Mouse (Mus musculus) adrenal gland, adult 2 months (tissue): ENCODE results near the gene Rtn4rl1. TPM values are rescaled to one million over a fixed set of nuclear protein-coding genes. Genes with fewer than 3 reads are reported as not detected.
A peak's percentile ranks its signal among the peaks of the same experiment; 100 is the strongest.
"Not testable (repeated sequence)": the region's sequence is repeated elsewhere in the genome, so short reads cannot be mapped to it uniquely, and the experiment has no call there.

Source experiments
- DNase-seq: peaks from one replicate; pipeline ENCODE4 v3.0.0; 2021
- polyA plus RNA-seq: library from polyadenylated mRNA; depleted of rRNA; stranded (reverse); fragments of >200 nt; gene quantifications from 2 replicates; pipeline ENCODE4 v1.2.3, GENCODE M21; 2012
- total RNA-seq, 2 experiments: library from RNA; stranded (reverse); gene quantifications; 2 replicates each; pipeline ENCODE4 v1.2.3; 2021

Gene Rtn4rl1
- total and polyA plus RNA-seq, 3 experiments: 29.2 to 58.9 (median 48.1) TPM

GRCm38 (mm10) chr11:75275035-75275434 is 81.5 kb downstream of the Rtn4rl1 start:
- no peak for DNase-seq

GRCm38 (mm10) chr11:75278115-75278514 is 84.5 kb downstream of the Rtn4rl1 start:
- DNase-seq: no peak

- DNase-seq: no peak
Observed at GRCm38 (mm10) chr11:75279013-75279341, 85.4 kb downstream of the Rtn4rl1 start.

GRCm38 (mm10) chr11:75279342-75280065 is 85.9 kb downstream of the Rtn4rl1 start:
- peak; percentile 41 for DNase-seq

GRCm38 (mm10) chr11:75280066-75280410 is 86.5 kb downstream of the Rtn4rl1 start:
- DNase-seq: no peak

- no peak for DNase-seq
Observed at GRCm38 (mm10) chr11:75280435-75281001, 86.9 kb downstream of the Rtn4rl1 start.

GRCm38 (mm10) chr11:75281380-75282256 is 88.0 kb downstream of the Rtn4rl1 start:
- no peak for DNase-seq

- peak; percentile 62 for DNase-seq
Observed at GRCm38 (mm10) chr11:75282496-75283120, 89.0 kb downstream of the Rtn4rl1 start.

- DNase-seq: not testable (repeated sequence)
Observed at GRCm38 (mm10) chr11:75283784-75284183, 90.2 kb downstream of the Rtn4rl1 start.

- peak; percentile 86 for DNase-seq
Observed at GRCm38 (mm10) chr11:75285893-75286467, 92.4 kb downstream of the Rtn4rl1 start.

- peak; percentile 63 for DNase-seq
Observed at GRCm38 (mm10) chr11:75286868-75287267, 93.3 kb downstream of the Rtn4rl1 start.

GRCm38 (mm10) chr11:75287940-75288339 is 94.4 kb downstream of the Rtn4rl1 start:
- peak; percentile 45 for DNase-seq

- DNase-seq: no peak
Observed at GRCm38 (mm10) chr11:75288517-75288916, 94.9 kb downstream of the Rtn4rl1 start.

- no peak for DNase-seq
Observed at GRCm38 (mm10) chr11:75289120-75289519, 95.5 kb downstream of the Rtn4rl1 start.

GRCm38 (mm10) chr11:75290566-75291271 is 97.1 kb downstream of the Rtn4rl1 start:
- DNase-seq: peak; percentile 90

GRCm38 (mm10) chr11:75291389-75292215 is 98.0 kb downstream of the Rtn4rl1 start:
- no peak for DNase-seq

GRCm38 (mm10) chr11:75292281-75292680 is 98.7 kb downstream of the Rtn4rl1 start:
- DNase-seq: no peak

- no peak for DNase-seq
Observed at GRCm38 (mm10) chr11:75293852-75294361, 100.3 kb downstream of the Rtn4rl1 start.

- no peak for DNase-seq
Observed at GRCm38 (mm10) chr11:75294862-75295261, 101.3 kb downstream of the Rtn4rl1 start.

- DNase-seq: not testable (repeated sequence)
Observed at GRCm38 (mm10) chr11:75295534-75295933, 102.0 kb downstream of the Rtn4rl1 start.
